Mouse (Mus musculus) spleen, adult 2 months (tissue): ENCODE results near the gene Rpap1. TPM values are rescaled to one million over a fixed set of nuclear protein-coding genes. Genes with fewer than 3 reads are reported as not detected.
A peak's percentile ranks its signal among the peaks of the same experiment; 100 is the strongest.

Experiments
- DNase-seq, 2 experiments: peaks; one replicate each; pipeline versions ENCODE4 v3.0.0 to v3.0.0-alpha.2; 2012 to 2021; ENCODE audit warnings: low spot score in 2 of 2, low read depth in 1 of 2
- H3K27ac ChIP-seq: fragments of 200-500 bp; 2 replicates; pipeline ENCODE4 v1.5.1; 2012; ENCODE audit warnings: low read length, inconsistent platforms; ENCODE audit not compliant: insufficient read depth
- H3K27me3 ChIP-seq: fragments of 200-500 bp; 2 replicates; pipeline ENCODE4 v1.6.1; 2012; ENCODE audit warnings: mild to moderate bottlenecking, moderate library complexity, low read length, inconsistent platforms; ENCODE audit not compliant: control insufficient read depth, insufficient read depth
- H3K36me3 ChIP-seq: fragments of 200-500 bp; 2 replicates; pipeline ENCODE4 v1.6.1; 2012; ENCODE audit warnings: mild to moderate bottlenecking, low read length, inconsistent platforms; ENCODE audit not compliant: control insufficient read depth, insufficient read depth
- H3K4me1 ChIP-seq: fragments of 200-500 bp; 2 replicates; pipeline ENCODE4 v1.6.1; 2011; ENCODE audit warnings: inconsistent platforms; ENCODE audit not compliant: control insufficient read depth, insufficient read depth, insufficient read length
- H3K4me3 ChIP-seq: fragments of 200-500 bp; 2 replicates; pipeline ENCODE4 v1.5.1; 2011; ENCODE audit warnings: mild to moderate bottlenecking, inconsistent platforms; ENCODE audit not compliant: insufficient read depth, insufficient read length; ENCODE audit errors: extremely low read depth
- CTCF ChIP-seq: fragments of 200-500 bp; IDR thresholded peaks from 2 replicates; pipeline ENCODE4 v1.5.1; 2011; ENCODE audit warnings: mild to moderate bottlenecking, inconsistent platforms; ENCODE audit not compliant: insufficient read depth, insufficient read length, insufficient replicate concordance; ENCODE audit errors: extremely low read depth
- POLR2A ChIP-seq: fragments of 200-500 bp; IDR thresholded peaks from 2 replicates; pipeline ENCODE4 v1.6.1; 2011; ENCODE audit warnings: low read depth, low read length, inconsistent platforms
- WGBS: fragments of 180-500 bp; shearing (Covaris S2); methylation state at CpG from one replicate; pipeline ENCODE4 v1.1.7; 2018; 5-methylcytosine and 5-hydroxymethylcytosine counted together
- polyA plus RNA-seq: library from polyadenylated mRNA; depleted of rRNA; stranded (reverse); fragments of >200 nt; gene quantifications from 2 replicates; pipeline ENCODE4 v1.2.3, GENCODE M21; 2012

The Rpap1 gene
- polyA plus RNA-seq, 1 experiment: 25.7 TPM

GRCm38 (mm10) chr2:119744163-119745111 lies 42.9 kb downstream of the Rpap1 start:
- H3K27ac ChIP-seq: no peak overlapping the region
- TF ChIP-seq CTCF: no peak
- no peak for DNase-seq

GRCm38 (mm10) chr2:119743808-119744162 lies 43.6 kb downstream of the Rpap1 start:
- Histone ChIP-seq H3K4me1 (peaks cover 22% of the 10 kb centered on the region), H3K27ac (no peak overlapping the region), H3K36me3 (no peaks in the 10 kb centered on the region), H3K27me3 (peaks cover 10% of the 10 kb centered on the region), H3K4me3 (no peak overlapping the region; the same call in 1 of the 2 replicates)
- TF ChIP-seq CTCF (no peak), POLR2A (no peak)
- 28% methylated on average over 22 of the region's 22 CpGs for WGBS
- no peak for DNase-seq

More at GRCm38 (mm10) chr2:119744163-119745111, 42.9 kb downstream of the Rpap1 start:
- Histone ChIP-seq H3K4me1 (peaks cover 22% of the 10 kb centered on the region), H3K4me3 (no peak overlapping the region; the same call in 1 of the 2 replicates), H3K27me3 (peaks cover 10% of the 10 kb centered on the region), H3K36me3 (no peaks in the 10 kb centered on the region)
- 18% methylated on average over 46 of the region's 46 CpGs for WGBS

- peaks cover 22% of the 10 kb centered on the region for H3K4me1 ChIP-seq
- H3K27me3 ChIP-seq: peaks cover 10% of the 10 kb centered on the region
- H3K36me3 ChIP-seq: no peaks in the 10 kb centered on the region
- TF ChIP-seq CTCF: no peak
- TF ChIP-seq POLR2A: no peak
- H3K4me3 ChIP-seq: peak overlapping the region; percentile 94
- no peak overlapping the region for H3K27ac ChIP-seq
- WGBS: 17% methylated on average over 31 of the region's 31 CpGs
- no peak for DNase-seq
Observed at GRCm38 (mm10) chr2:119743176-119743807, 44.0 kb downstream of the Rpap1 start.

GRCm38 (mm10) chr2:119742461-119743175 lies 44.7 kb downstream of the Rpap1 start:
- Histone ChIP-seq H3K36me3 (no peaks in the 10 kb centered on the region), H3K4me3 (peak overlapping the region; percentile 94), H3K27ac (no peak overlapping the region), H3K4me1 (peaks cover 22% of the 10 kb centered on the region), H3K27me3 (peaks cover 10% of the 10 kb centered on the region)
- 2% methylated on average over 66 of the region's 70 CpGs for WGBS
- DNase-seq: peak in 1 of 2 experiments; percentile 43
- no peak for TF ChIP-seq CTCF
- TF ChIP-seq POLR2A: no peak

GRCm38 (mm10) chr2:119741581-119742411 lies 45.5 kb downstream of the Rpap1 start, which contains the start of gene Itpka:
TSS of gene Itpka (plus strand) at chr2:119742337.
- H3K36me3 ChIP-seq: no peaks in the 10 kb centered on the region
- TF ChIP-seq CTCF (no peak), POLR2A (peak; percentile 25; the same call in 1 of the 2 replicates)
- H3K27me3 ChIP-seq: peaks cover 10% of the 10 kb centered on the region
- DNase-seq: peak; percentile 44 to 63
- WGBS: under 1% methylated on average over 49 of the region's 53 CpGs
- peak within 1 kb of the TSS; percentile 94 for H3K4me3 ChIP-seq
- peaks cover 22% of the 10 kb centered on the region for H3K4me1 ChIP-seq
- peak within 1 kb of the TSS; percentile 79 for H3K27ac ChIP-seq

GRCm38 (mm10) chr2:119740567-119740966 lies 46.8 kb downstream of the Rpap1 start:
- DNase-seq: no peak
- 13% methylated on average over 2 of the region's 2 CpGs for WGBS
- H3K4me3 ChIP-seq: no peak overlapping the region

More at GRCm38 (mm10) chr2:119740567-119740966, 46.8 kb downstream of the Rpap1 start:
- H3K27me3 ChIP-seq: peaks cover 10% of the 10 kb centered on the region
- no peaks in the 10 kb centered on the region for H3K36me3 ChIP-seq
- H3K4me1 ChIP-seq: peaks cover 22% of the 10 kb centered on the region
- TF ChIP-seq CTCF (no peak), POLR2A (no peak)
- no peak overlapping the region for H3K27ac ChIP-seq
